Mouse (Mus musculus) spleen, adult 18-20 months (tissue): ENCODE results near the gene Col25a1.

ENCODE experiments used
- DNase-seq, 2 experiments: peaks; one replicate each; pipeline ENCODE4 v3.0.0; 2022; ENCODE audit warnings: mixed read lengths in 2 of 2

Gene Col25a1

DNA sequence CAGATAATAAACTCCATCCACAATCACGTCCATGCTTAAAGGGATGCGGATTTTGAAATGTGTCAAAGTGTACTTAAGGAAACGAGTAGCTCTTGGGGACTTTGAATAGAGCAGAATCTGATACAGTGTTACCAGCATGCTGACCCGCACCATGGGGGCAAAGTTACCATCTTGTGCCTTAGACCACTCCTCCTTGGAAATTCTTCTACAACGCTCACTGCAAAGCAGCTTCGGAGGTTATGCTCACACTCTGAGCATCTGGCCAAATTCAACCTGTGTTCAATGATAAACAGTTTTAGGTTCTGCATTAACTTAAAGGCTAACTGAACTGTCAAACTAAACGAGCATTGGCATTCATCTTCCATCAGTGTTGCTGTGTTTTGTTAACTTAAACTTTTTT, 452.7 kb downstream of the Col25a1 start:
- no peak for DNase-seq

DNA sequence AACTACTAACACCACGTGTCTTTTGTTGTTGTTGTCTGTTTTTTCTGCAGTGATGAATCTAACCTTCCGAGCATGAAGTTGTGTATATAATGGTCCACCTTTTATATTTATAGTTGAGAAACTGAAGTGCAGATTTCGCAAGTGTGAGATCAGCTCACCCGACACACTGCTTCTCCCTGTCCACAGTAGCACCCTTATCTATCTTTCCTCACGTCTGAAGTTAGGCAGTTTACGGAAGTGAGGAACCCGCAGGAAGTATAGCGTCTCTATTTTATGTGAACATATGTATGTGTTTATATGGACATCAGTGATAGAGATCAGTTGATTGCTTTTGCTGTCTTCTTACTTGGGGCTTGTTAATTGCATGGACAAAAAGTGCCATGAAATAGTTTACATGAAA, 463.7 kb downstream of the Col25a1 start:
- DNase-seq: no peak

DNA sequence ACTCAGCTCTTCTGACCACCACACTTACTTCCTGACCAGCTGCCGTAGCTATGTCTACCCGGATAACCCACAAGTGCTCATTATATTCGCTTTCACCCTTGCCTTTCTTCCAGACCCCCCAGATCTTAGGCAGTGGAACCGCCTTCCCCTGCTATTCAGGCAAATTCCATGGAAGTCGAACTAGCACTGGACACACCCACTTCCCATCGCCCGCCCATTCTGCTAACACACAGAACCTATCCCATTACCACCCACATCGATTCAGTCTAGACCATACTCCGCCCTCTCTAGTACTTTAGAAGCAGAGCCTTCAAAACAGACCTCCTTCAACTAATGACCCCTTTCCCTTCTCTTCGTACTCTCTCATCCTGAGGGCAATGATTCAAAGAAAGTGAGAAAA, 470.2 kb downstream of the Col25a1 start:
- no peak for DNase-seq

DNA sequence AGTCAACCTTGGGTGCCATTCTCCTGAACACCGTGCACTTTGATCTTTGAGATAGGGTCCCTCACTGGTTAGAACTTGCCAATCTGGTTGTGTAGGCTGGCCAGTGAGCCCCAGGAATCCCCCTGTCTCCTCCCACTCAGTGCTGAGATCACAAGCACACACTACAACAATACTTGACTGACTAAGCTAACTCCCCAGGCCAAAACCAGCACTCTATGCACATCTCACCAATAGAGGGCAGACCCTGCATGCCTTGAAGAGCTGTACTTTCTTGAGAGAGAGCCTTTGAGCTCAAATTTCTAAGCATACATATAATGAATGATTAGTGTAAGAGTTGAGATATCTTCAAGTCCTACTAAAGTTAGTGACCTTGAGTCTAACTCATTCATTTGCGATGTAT, 476.6 kb downstream of the Col25a1 start:
- DNase-seq: no peak

DNA sequence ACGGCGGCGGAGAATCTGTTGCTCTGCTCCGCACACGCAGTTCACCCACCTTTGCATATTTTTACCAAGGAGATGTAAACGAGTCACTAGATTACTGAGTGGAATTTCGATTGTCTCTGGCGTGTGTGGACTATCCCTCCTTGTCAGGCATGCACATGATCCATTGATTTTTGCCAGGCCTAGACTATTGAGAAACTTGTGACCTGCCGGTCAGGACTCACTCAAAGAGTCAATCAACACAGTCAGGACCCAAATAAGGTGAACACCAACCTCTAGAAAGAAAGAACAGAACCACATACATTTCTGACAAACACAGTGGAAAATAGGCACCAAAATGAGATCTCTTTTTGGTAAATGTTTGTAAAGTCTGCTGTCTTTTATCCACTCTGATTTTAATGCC, 483.1 kb downstream of the Col25a1 start:
- no peak for DNase-seq

DNA sequence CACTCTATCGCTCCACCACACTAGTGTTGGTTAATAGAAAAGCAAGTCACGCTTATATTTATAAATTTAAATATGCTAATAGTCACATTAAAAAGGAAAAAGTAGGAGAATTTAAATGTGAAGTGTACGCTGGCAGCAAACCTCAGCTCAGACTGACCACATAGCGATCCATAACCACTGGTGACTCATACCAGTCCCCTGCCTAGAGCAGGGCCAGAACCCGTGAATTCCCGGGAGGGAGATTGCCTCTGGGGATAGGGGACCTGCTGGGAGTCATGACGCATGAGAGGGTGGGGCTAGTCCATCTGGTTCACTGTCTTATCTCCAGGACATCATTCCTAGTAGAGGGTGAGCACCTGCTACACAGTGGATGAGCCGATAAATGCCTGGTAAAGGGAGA, 484.3 kb downstream of the Col25a1 start:
- no peak for DNase-seq

DNA sequence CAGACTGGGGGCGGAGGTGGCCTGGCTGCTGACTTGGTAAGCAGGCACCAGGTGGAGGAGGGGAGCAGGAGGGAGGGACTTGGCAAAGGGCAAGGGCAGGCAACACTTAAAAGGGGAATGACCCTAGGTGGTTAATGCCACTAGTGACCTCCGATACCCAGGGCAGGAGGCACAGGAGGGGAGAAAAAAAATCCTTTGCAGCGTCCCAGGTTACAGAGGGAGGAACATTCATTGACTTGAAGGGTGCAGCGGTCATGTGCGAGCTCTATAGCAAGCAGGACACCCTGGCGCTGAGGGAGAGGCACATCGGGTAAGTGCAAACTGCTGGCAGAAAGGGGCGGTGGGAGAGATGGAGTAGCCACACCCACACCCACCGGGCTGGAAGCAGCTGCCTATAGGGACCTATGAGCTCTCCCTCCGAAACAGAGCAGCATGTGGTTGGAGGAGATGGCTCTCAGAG, 486.2 kb downstream of the Col25a1 start, which contains the start of gene Etnppl:
TSS of gene Etnppl (plus strand) at position 10 of the 460 bp plus-strand sequence.
- DNase-seq: no peak

DNA sequence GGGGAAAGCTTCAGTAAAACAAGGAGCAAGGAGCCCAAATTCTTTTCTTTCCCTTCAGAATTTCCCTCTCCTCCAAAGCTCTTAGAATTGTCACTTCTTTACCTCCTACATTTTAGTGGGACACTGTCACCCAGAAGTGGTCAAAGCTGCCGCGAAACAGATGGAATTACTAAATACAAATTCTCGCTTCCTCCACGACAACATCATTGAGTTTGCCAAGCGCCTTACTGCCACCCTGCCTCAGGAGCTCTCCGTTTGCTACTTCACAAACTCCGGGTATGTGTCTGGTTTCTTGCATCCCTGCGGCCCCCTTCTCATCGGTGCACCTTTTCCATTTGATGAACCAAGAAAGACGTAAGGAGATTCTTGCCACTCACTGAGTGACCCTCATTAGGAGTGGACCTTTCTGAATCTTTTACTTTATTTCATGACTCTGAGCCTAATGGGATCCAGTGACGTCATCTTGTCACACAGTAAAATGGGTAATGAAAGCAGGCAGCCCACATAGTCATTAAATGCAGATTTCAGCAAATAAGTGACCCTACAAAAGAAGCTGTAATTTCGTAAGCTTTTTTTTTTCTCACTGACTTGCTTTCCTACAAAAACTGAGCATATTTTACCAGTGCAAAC, 489.3 kb downstream of the Col25a1 start:
- DNase-seq: no peak

DNA sequence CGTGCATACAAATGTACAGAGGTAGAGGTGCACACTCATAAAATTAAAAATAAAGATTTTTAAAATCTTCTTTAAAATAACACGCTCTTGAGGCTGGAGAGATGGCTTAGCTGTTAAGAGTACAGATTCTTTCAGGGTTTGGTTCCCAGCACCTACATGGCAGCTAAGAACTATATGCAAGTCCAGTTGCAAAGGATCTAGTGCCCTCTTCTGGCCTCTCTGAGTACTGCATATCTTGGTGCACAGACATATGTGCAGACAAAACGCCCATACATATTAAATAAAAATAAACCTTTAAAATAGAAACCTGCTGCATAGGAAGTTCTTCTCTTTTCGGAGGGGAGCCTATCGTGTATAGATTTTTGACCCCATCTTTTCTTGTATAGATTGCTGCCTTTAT, 497.1 kb downstream of the Col25a1 start:
- no peak for DNase-seq

DNA sequence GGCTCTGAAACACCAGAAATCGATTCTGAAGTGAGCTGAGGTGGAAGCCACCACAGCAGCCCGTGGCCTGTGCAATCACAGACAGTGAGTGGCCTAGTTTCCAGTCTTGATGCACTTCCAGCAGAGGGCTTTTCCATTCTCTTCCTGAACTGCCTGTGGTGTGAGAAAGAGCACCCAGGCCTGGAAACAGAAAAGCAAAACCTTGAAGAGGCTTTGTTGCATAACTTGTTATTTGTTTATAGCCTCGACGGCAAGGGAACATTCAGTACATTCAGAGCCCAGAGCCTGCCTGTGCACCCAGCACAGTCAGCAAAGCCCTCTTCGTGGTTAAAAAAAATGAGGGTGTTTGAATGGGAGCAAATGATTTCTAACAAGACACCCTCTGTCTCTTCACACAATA, 502.6 kb downstream of the Col25a1 start:
- no peak for DNase-seq

DNA sequence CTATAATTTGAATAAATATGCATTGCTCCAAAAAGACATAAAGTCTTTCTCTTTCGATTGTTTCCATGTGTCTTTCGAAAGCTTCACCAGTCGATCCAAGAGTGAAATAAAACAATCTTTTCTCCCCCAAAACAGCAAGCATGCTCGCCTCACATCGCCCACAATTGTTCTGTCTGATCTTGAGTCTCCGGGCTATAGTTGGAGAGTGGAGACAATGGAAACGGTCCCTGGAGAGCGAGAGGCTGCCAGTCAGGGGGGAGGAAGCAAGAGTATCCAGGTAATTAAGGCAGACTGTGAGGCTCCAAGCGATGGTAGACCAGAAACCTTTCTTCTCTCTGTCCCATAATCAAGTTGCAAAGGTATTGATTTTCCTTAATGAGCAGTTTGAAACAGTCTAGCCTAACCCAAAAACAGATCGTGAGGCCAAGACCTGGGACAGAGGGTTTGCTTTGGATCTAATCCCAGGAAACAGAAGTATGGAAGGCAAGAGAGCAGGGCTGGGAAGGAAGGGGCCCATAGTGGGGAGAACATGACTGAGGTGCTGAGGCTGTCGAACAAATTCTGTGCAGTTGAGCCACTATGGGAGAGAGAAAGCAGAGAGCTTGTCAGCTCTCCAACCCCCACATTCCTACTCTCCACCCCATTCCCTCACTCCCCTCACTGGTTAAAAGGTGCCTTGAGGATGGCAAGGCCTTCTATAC, 515.0 kb downstream of the Col25a1 start:
- DNase-seq: no peak
